Mouse (Mus musculus): ENCODE measurements around the gene Arhgap22. TPM values are rescaled to one million over a fixed set of nuclear protein-coding genes. Genes with fewer than 3 reads are reported as not detected.

Arhgap22 gene
- polyA plus RNA-seq, 1 experiment from 2014 or later: 6.7 TPM

DNA sequence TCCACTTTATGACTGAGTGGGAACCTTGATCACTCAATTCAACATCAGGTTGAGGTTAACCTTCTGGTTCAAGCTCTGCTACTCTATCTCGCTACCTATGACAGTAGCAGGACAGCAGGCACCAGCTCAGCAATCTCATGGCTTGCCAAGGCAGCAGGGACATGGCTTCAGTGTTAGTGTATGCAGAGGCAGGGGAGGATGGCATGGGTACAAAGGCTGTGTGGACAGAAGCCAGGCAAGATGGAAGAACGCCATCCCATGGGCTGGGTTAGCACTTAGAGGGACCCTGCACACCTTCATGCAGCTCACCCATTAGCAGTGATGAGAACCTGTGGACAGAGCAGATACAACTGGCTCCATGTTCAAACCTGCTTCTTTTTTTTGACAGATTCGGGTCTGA lies 163.4 kb downstream of the Arhgap22 start:
- H3K9me3 ChIP-seq (ENCODE audit: low read depth, low read length): no peaks in the 10 kb centered on the region
- no peaks in the 10 kb centered on the region for H3K27me3 ChIP-seq (ENCODE audit: insufficient read depth, low read length)
- TF ChIP-seq CTCF (IDR thresholded peaks at IDR 0.05; ENCODE audit: low read depth): no peak
- H3K4me2 ChIP-seq: no peak overlapping the region
- H3K4me1 ChIP-seq (ENCODE audit: insufficient read depth): no peaks in the 10 kb centered on the region
- peaks cover 22% of the 10 kb centered on the region; the same call in 1 of the 2 replicates for H3K36me3 ChIP-seq (ENCODE audit: insufficient read depth)
- ATAC-seq (ENCODE audit: insufficient read depth) (no peak), DNase-seq (no peak)
- WGBS: 88% methylated on average over 3 of the region's 3 CpGs
- H3K9ac ChIP-seq: no peak overlapping the region
- H3K27ac ChIP-seq (ENCODE audit: low read depth): no peak overlapping the region
- H3K4me3 ChIP-seq (ENCODE audit: low read depth, low read length): no peak overlapping the region

DNA sequence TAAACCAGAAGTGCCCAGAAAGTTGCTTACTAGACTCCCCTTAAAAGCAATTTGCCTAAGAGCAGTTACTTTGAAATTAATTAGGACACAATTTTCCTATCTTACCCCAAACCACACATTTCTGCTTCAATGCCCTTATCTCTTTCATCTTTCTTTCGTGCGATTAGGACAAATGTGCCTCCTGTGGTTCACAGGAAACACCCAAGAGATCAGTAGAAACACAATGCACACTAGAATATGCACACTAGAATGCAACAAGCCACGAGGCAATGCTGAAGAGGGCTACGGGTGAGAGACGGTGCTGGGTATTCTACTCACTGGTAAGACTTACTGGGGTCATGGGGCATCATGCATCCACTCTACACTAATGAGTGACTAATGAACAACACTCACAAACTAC lies 164.9 kb downstream of the Arhgap22 start:
- 82% methylated on average over 5 of the region's 5 CpGs for WGBS
- H3K9ac ChIP-seq: no peak overlapping the region

GRCm38 (mm10) chr14:33380830-33381457 lies 167.1 kb downstream of the Arhgap22 start:
- no peaks in the 10 kb centered on the region for H3K27me3 ChIP-seq (ENCODE audit: insufficient read depth, low read length)
- no peak overlapping the region for H3K4me2 ChIP-seq
- TF ChIP-seq CTCF (IDR thresholded peaks at IDR 0.05; ENCODE audit: low read depth): no peak
- H3K9me3 ChIP-seq (ENCODE audit: low read depth, low read length): no peaks in the 10 kb centered on the region
- H3K9ac ChIP-seq: no peak overlapping the region
- ATAC-seq (ENCODE audit: insufficient read depth): no peak
- 74% methylated on average over 6 of the region's 6 CpGs for WGBS
- H3K4me1 ChIP-seq (ENCODE audit: insufficient read depth): no peaks in the 10 kb centered on the region
- H3K4me3 ChIP-seq (ENCODE audit: low read depth, low read length): no peak overlapping the region
- H3K36me3 ChIP-seq (ENCODE audit: insufficient read depth): peaks cover 44% of the 10 kb centered on the region
- H3K27ac ChIP-seq (ENCODE audit: low read depth): no peak overlapping the region
- DNase-seq: no peak

More for the DNA sequence above, 164.9 kb downstream of the Arhgap22 start:
- no peak overlapping the region for H3K4me2 ChIP-seq
- H3K27me3 ChIP-seq (ENCODE audit: insufficient read depth, low read length): no peaks in the 10 kb centered on the region
- H3K36me3 ChIP-seq (ENCODE audit: insufficient read depth): peaks cover 34% of the 10 kb centered on the region; the same call in 1 of the 2 replicates
- no peak overlapping the region for H3K27ac ChIP-seq (ENCODE audit: low read depth)
- H3K9me3 ChIP-seq (ENCODE audit: low read depth, low read length): no peaks in the 10 kb centered on the region
- ATAC-seq (ENCODE audit: insufficient read depth) (no peak), DNase-seq (no peak)
- no peaks in the 10 kb centered on the region for H3K4me1 ChIP-seq (ENCODE audit: insufficient read depth)
- H3K4me3 ChIP-seq (ENCODE audit: low read depth, low read length): no peak overlapping the region
- TF ChIP-seq CTCF (IDR thresholded peaks at IDR 0.05; ENCODE audit: low read depth): no peak

DNA sequence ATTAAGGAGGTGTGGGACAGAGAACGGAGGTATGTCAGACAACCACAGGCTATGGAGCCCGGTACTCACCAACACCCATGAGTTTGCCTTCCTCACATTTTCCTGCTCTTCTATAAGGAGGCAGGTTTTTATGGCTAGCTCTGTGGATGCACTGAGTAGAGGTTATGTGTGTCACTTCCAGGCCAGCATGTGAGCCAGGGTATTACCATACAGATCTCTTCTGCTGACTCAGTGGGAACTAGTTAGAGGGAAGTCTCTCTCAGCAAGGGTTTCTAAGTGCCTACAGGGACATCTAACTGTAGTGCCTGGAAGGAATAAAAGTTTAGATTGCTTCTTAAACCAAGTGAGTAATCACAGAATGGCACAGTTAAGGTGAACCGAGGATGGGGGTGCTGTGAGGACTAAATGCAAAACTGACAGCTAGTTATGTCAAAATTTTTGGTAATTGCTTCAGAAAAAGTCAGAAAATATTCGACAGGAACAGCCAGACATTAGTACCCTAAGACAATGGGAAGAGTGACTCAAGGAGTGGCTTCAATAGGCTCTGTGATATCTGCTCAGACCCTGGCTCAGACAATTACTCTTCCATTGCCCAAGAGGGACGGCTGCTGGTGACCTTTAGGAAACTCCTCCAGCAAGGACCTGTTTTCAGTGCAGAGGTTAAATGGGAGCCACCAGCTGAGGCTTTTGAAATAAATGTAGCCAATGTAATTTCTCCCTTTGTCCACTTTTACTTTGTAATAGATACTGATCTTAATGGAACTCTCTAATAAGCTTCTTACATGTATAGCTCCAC lies 184.4 kb downstream of the Arhgap22 start:
- no peaks in the 10 kb centered on the region for H3K27me3 ChIP-seq (ENCODE audit: insufficient read depth, low read length)
- H3K9me3 ChIP-seq (ENCODE audit: low read depth, low read length): no peaks in the 10 kb centered on the region
- ATAC-seq (ENCODE audit: insufficient read depth): no peak
- no peak for DNase-seq
- WGBS: 86% methylated on average over 5 of the region's 5 CpGs
- no peak overlapping the region for H3K27ac ChIP-seq (ENCODE audit: low read depth)
- no peak for TF ChIP-seq CTCF (IDR thresholded peaks at IDR 0.05; ENCODE audit: low read depth)
- no peak overlapping the region for H3K9ac ChIP-seq
- no peak overlapping the region for H3K4me3 ChIP-seq (ENCODE audit: low read depth, low read length)
- H3K4me2 ChIP-seq: no peak overlapping the region
- no peaks in the 10 kb centered on the region for H3K4me1 ChIP-seq (ENCODE audit: insufficient read depth)
- H3K36me3 ChIP-seq (ENCODE audit: insufficient read depth): peaks cover 11% of the 10 kb centered on the region; the same call in 1 of the 2 replicates

DNA sequence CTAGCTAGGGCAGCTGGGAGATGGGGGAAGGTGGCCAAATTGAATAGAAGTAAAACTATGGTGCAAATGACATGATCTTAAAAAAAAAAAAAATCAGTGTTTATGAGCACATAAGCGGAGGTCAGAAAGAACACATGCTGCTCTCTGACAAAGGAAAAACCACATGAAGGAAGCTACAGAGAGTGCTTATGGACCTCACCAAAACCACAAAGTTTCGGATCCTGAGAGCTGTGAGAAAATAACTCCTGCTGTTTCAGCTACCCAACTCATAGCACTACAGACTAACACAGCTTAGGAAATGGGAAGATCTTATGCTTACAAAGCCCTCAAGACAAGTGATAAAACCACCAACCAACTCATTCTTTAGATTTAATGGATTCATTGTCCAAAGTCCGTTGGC lies 186.2 kb downstream of the Arhgap22 start:
- 85% methylated on average over 3 of the region's 3 CpGs for WGBS
- Histone ChIP-seq H3K4me2 (no peak overlapping the region), H3K4me1 (ENCODE audit: insufficient read depth) (no peaks in the 10 kb centered on the region), H3K27me3 (ENCODE audit: insufficient read depth, low read length) (no peaks in the 10 kb centered on the region), H3K36me3 (ENCODE audit: insufficient read depth) (peaks cover 11% of the 10 kb centered on the region; the same call in 1 of the 2 replicates), H3K27ac (ENCODE audit: low read depth) (no peak overlapping the region), H3K9me3 (ENCODE audit: low read depth, low read length) (no peaks in the 10 kb centered on the region), H3K4me3 (ENCODE audit: low read depth, low read length) (no peak overlapping the region), H3K9ac (no peak overlapping the region)
- no peak for ATAC-seq (ENCODE audit: insufficient read depth)
- no peak for TF ChIP-seq CTCF (IDR thresholded peaks at IDR 0.05; ENCODE audit: low read depth)
- no peak for DNase-seq

DNA sequence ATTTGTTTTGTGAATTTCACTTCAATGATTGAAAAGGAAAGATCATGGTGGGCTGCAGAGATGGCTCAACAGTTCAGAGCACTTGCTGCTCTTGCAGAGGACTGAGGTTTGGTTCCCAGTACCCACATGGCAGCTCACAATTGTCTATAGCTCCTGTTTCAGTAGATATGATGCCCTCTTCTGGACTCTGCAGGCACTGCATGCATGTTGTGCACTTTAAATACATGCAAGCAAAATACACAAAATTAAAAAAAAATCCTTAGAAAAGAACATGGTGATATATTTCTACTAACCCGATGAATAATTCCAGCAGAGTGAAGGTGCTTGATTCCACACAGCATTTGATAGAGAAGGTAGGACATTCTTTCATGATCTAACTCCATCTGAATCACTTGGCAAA lies 188.5 kb downstream of the Arhgap22 start:
- Histone ChIP-seq H3K27me3 (ENCODE audit: insufficient read depth, low read length) (no peaks in the 10 kb centered on the region), H3K27ac (ENCODE audit: low read depth) (no peak overlapping the region), H3K4me1 (ENCODE audit: insufficient read depth) (no peaks in the 10 kb centered on the region), H3K4me2 (no peak overlapping the region), H3K9ac (no peak overlapping the region), H3K4me3 (ENCODE audit: low read depth, low read length) (no peak overlapping the region), H3K36me3 (ENCODE audit: insufficient read depth) (peaks cover 14% of the 10 kb centered on the region), H3K9me3 (ENCODE audit: low read depth, low read length) (no peaks in the 10 kb centered on the region)
- ATAC-seq (ENCODE audit: insufficient read depth) (no peak), DNase-seq (peak; percentile 31)
- WGBS: 100% methylated on average over 1 of the region's 1 CpGs
- peak; percentile 28; the same call in 1 of the 2 replicates for TF ChIP-seq CTCF (IDR thresholded peaks at IDR 0.05; ENCODE audit: low read depth)

DNA sequence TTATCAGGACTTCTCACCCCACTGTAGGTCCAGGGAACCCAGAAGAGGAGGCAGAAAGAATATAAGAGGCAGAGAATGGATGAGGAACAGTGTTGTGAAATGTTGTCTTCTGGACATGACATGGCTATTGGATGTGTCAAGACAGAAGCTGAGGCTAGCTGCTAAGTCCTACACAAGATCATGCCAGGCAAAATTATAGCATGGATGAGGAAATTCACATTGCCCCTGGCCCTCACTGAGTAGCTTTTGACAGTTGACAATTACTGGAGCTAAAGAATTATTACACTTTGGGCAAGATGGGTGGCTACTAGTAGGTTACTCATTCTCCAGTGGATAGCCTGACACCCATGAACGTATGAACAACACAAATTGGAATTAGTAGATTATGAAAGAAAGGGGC lies 201.9 kb downstream of the Arhgap22 start:
- no peak overlapping the region for H3K4me2 ChIP-seq
- ATAC-seq (ENCODE audit: insufficient read depth): no peak
- no peak overlapping the region for H3K27ac ChIP-seq (ENCODE audit: low read depth)
- no peaks in the 10 kb centered on the region for H3K4me1 ChIP-seq (ENCODE audit: insufficient read depth)
- no peak overlapping the region for H3K4me3 ChIP-seq (ENCODE audit: low read depth, low read length)
- no peaks in the 10 kb centered on the region for H3K36me3 ChIP-seq (ENCODE audit: insufficient read depth)
- TF ChIP-seq CTCF (IDR thresholded peaks at IDR 0.05; ENCODE audit: low read depth): no peak
- no peak overlapping the region for H3K9ac ChIP-seq
- no peaks in the 10 kb centered on the region for H3K27me3 ChIP-seq (ENCODE audit: insufficient read depth, low read length)
- DNase-seq: no peak
- no peaks in the 10 kb centered on the region for H3K9me3 ChIP-seq (ENCODE audit: low read depth, low read length)
- 90% methylated on average over 1 of the region's 1 CpGs for WGBS
